Mouse (Mus musculus): ENCODE data around the gene Palm2. TPM values are rescaled to one million over a fixed set of nuclear protein-coding genes. Genes with fewer than 3 reads are reported as not detected.

Gene Palm2
- polyA plus RNA-seq, 1 experiment: 14.6 TPM

DNA sequence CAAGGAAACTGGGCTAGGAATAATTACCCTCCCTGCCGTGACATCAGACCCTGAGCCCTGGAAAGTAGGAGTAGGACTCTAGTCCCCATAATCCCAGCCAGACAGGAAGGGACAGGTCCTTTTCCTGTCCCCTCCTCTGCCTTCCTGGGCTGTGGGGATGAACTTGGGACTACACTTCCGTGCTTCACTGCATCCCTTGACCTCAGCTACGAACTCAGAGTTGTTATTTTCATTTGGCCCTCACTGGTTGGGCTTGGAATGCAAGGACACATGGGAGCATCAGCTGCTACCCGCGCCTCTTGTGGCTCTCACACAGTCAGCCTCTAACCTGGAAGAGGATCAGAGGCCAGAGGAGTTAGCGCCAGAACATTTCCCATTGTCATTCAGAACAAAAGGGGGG lies 256.0 kb downstream of the Palm2 start:
- DNase-seq (ENCODE audit: extremely low spot score in 1 of 2, low spot score in 1 of 2): no peak

DNA sequence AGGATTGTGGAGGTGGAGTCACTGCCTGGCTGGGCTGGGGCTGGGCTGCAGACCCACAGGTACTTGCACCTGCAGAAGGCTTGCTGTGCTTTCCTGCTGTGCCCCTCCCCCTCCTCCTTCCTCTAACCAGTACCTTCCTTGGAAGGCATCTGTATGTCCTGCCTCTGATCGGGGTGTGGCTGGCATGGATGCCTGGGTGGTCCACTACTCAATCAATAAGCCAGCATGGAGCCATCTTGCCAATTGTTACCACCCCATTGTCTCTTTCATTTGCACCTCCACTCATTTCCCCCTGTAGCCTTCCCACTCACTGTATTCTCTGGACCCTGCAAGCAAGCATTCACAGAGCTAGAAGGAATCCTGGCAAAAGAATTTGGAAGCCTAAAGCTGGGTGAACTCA lies 256.8 kb downstream of the Palm2 start:
- no peak for DNase-seq (ENCODE audit: extremely low spot score in 1 of 2, low spot score in 1 of 2)

DNA sequence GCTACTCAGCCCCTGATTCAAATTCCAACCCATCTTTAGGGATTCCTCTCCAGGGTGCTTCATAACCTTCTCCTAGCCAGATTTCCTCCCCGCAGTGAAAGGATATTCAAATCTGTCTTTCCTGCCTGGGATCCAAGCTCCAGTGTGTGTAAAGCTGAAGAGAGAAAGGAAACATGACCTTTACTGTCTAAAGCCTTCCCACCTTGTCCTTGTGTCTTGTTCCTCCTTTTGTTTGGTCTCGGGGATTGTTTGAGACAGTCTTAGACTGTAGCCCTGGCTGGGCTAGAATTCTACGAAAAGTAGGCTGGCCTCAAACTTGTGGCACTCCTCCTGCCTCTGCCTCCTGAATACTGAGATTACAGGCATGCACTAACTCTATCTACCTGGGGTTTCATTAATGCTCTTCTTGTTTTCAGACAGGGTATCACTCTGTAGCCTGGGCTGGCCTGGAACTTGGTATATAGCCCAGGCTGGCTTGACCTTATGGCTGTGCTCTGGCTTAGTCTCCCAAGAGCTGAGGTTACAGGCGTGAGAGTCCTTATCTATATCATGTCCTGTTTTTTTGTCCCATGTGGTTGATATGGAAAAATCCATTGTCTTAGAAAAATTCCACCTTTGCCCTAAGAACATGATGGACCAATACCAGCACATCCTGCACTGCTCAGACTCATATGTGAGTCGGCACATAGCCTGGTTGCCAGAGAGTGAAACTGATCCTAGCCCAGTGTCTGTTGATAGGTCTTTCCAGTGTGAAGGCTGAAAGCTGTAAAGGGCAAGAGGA lies 260.5 kb downstream of the Palm2 start:
- no peak for DNase-seq (ENCODE audit: extremely low spot score in 1 of 2, low spot score in 1 of 2)

DNA sequence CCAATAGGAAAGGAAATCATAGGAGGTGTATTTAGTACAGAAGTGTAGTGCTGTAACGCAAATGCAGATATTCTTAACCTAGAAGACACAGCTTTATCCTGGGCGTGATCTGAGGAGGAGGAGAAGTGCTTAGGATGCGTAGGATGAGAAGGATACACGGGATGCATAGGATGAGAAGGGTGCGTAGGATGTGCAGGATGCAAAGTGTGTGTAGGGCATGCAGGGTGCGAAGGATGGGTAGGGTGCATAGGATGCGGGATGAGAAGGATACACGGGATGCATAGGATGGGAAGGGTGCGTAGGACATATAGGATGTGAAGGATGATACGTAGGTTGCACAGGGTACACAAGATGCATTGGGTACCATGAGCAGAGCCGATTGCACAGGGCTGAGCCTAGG lies 262.9 kb downstream of the Palm2 start:
- DNase-seq (ENCODE audit: extremely low spot score in 1 of 2, low spot score in 1 of 2): no peak

DNA sequence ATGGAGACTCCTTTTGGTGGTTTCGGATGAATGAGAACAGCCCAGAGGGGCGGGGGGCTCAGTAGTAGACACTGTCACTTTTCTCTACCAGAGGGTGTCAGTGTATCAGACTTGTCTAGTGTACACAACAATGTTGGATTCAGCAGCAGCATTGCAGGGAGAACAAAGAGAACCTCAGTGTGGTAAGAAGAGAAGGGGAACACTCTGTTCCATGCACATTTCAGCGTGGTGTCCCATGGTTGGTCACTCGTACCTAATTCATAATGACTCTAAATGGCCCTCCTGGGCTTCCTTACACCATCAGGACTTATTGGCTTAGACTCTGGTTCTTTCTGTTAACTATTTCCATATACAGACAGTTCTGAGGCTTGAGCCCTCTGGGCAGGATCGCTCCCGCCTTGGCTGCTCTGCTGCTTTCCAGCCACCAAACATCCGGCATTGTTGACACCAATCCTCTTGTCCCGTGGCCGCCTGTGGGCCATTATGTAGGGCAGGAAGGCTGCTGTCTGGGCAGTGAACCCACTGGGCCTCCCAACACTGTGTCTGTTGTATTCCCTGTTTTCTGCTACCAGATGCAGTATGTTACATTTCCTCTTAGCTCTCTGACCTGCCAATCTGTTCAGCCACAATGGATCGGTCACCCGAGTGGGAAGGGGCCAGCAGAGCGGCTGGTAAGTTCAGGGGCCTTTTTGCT lies 264.0 kb downstream of the Palm2 start:
- no peak for DNase-seq (ENCODE audit: extremely low spot score in 1 of 2, low spot score in 1 of 2)

DNA sequence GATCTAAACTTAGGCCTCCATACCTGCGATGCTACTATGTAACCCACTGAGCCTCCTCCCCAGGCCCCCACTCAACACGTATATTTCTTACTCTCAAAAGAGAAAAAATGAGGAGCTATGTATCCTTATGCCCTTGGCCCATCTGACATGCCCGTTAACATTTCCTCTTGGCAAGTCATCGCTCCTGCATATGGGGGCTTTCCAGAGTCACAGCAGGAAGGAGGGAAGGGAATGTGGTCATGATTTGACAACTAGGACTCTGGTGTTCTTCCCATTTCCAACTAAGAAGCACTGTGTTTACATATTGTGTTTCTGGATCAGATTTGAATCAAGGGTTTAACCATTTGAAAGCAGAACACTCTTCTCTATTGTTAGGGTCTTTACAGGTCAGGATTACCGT lies 267.5 kb downstream of the Palm2 start:
- no peak for DNase-seq (ENCODE audit: extremely low spot score in 1 of 2, low spot score in 1 of 2)

DNA sequence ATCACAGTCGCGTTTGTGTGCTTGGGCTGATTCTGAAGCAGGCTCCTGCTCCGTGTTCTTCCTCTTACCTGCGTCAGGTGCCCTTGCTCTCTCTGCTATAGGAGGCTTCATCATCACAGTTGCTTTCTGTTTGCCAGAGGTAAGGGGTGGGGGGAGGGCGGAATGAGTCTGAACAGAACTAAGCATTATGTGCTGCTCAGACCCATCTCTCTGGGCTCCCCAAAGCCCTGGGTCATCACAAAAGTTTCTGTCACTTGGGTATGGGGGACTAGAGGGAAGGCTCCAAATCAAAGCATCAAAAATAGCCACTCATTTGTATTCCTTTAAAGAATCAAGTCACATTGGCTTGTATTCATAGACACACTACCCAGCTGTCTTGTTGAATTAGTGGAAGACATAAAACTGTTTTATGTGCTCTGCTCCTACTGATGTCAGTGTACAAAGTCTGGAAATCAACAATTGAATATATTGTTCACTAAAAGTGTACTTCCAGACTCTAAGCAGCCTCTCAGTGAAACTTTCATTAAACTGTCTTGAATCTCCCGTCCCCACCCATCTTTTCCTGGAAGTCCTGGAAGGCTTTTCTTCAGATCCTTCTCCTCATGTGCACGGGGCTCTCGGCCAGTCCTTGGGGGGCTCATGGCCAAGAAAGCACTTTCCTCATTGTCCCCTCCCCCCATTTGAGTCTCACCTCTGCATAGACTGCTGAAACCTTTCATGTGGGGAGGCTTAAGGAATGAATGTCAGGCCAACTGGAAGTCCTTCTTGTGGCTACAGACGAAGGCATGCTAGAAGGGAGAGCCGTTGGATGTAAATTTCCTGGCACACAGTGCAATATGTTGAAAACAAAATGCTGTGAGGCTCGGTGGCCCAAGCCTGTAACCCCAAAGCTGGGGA lies 269.8 kb downstream of the Palm2 start:
- no peak for DNase-seq (ENCODE audit: extremely low spot score in 1 of 2, low spot score in 1 of 2)

DNA sequence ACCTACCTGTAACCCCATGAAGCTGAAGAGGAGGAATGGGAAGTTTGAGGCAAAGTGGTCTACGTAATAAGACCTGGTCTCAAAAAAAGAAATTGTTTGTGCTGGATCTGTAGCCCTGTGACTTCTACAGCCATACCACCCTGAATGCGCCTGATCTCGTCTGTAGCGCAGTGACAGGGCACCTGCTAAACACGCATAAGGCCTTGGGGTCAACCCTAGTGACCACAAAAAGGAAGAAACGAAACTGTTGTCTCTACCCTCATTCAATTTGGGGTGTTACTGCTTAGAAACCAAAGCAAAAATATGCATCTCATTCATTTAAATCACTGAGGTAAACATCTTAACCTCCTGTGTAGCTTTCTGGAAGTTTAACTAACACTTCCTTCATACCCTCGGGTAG lies 270.5 kb downstream of the Palm2 start:
- DNase-seq (ENCODE audit: extremely low spot score in 1 of 2, low spot score in 1 of 2): no peak

DNA sequence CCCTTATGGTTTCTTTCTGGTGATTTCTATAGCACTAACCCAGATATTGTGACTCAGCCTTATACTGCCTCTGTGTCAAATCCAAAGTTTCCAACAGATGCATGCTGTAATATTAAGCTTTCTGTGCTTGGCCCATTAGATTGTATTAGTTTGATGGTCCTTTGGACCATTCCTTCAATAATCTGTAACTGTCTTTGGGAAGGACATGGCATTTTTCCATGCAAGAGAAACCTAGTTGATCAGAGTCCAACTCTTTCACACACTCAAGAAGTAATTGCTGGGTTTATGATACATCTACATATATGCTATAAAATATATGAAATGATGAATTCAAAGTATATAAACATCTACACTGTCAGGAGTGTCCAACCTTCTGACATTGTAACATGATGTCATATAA lies 281.8 kb downstream of the Palm2 start:
- no peak for DNase-seq (ENCODE audit: extremely low spot score in 1 of 2, low spot score in 1 of 2)

DNA sequence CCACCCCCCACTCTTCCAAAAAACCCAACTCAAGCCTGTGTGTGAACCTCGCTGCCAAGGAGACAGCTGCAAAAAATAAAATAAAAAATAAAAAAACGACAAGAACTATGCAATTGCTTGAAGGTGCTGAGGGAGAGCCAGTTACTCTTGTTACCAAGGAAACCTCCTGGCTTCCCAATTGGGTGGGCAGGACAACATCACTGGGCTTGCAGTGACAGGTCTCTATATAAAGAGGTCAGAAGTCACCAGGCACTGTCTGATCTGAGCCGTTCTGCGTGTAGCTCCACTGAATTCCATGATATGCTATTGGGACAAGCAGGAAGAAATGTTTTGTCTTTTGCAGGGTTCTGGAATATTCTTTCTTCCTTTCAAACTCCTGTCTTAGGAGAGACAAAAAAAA lies 282.7 kb downstream of the Palm2 start:
- no peak for DNase-seq (ENCODE audit: extremely low spot score in 1 of 2, low spot score in 1 of 2)

DNA sequence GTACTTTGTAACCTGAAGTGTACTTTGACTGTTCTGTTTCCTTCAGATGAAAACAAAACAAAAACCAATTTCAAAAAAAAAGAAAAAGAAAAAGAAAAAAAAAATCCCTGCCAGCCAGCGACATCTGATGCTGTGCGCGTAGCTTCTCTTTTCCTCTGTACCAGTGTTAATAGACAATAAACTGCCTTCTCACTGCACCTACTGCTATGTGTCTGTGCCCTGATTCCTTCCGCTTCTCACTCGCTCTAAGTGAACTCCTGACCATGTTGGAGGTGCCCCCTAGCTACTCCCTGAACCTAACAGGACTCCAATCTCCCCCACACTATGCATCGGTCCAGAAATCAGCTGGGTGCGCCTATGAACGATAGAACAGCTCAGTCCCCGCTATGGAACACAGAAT lies 283.3 kb downstream of the Palm2 start, which contains the start of gene Akap2:
Akap2 (plus strand) TSS at position 304 of the 400 bp plus-strand sequence.
- no peak for DNase-seq (ENCODE audit: extremely low spot score in 1 of 2, low spot score in 1 of 2)

DNA sequence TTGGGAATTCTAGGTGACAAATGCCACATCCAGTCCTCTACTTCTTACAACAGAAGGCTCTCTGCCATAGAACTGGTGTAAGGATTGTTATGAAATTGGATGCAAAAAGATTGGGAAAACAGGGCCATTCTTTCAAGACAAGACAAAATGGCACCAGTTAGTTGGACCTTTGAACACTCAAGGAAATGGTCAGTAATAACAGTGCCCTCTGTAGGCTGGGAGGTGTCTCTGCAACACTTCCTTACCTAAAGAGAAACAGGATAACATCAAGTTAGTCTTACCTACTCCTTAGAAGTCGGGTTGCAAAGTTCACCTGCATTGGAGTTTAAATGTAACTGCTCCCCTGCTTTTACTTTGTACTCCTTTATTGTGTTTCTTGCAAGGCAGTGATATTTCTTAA lies 285.3 kb downstream of the Palm2 start:
- DNase-seq (ENCODE audit: extremely low spot score in 1 of 2, low spot score in 1 of 2): no peak

DNA sequence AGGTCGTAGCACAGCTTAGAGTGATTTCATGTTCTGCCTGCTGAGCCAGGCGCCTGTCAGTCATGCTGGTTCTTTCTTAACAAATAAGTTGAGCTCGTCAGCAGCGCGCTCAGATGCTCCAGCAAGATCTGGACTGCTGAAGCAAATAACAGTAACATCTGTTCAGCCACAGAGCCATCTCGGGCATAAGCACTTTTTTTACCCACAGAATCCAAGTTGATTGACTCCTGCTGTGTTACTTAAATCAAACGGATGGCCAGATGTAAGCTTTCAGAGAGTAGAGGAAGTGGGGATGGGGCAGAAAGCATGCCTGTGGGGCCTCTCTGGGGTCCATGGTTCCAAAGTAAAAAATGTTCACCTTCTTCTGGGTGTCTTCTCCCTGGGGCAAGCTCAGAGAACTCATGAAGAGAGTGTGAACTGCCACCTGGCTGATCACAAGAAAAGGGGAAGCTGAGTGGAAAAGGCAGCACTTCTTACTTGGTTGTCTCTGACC lies 286.9 kb downstream of the Palm2 start:
- DNase-seq (ENCODE audit: extremely low spot score in 1 of 2, low spot score in 1 of 2): no peak

DNA sequence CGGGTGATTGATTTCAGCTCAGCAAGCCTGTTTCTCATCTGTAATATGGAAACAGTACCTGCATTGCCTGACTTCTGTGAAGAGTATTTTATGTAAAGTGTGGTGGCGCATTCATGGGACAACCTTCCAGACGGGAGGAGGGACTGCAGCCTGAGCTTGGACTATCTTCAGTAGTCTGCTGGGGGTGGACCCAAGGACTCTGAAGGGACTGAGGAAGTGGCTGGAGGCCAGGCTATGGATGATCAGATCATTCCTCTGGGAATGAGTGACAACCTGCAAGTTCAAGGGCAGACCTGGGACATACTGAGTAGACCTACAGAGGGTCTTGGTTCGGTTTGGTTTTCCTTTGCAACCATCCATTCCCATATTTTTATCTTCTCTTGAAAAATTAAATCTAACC lies 288.2 kb downstream of the Palm2 start:
- DNase-seq (ENCODE audit: extremely low spot score in 1 of 2, low spot score in 1 of 2): no peak

DNA sequence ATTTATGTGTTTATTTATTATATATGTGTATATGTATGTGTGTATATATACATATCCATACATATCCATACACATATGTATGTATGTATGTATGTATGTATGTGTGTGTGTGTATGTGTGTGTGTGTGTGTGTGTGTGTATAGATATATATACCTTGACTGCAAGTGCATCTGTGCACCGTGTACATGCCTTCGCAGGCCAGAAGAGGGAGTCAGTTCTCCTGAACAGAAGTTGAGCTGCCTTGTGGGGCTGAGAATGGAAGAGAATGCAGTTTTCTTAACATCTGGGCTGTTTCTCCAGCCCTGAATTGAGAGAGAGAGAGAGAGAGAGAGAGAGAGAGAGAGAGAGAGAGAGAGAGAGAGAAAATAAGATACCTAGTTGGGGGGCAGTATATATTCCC lies 289.6 kb downstream of the Palm2 start:
- no peak for DNase-seq (ENCODE audit: extremely low spot score in 1 of 2, low spot score in 1 of 2)

DNA sequence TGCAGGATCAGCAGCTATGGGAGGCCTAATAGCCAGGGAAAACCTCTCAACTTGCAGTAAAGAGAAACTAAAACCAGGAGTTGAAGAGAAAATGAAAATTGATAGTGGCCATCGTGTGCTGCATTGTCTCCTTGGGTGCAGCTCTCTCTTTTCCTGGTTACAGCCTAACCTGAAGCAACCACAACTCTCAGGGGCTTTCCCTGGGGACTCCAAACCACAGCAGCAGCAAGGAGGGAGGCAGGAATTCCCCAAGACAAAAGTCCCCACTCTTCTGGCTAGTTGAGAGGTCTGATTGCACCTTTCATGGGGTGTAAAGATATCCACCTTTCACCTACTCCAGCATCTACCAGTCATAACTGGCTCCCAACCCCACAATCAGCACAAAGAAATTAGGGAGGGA lies 291.5 kb downstream of the Palm2 start:
- DNase-seq (ENCODE audit: extremely low spot score in 1 of 2, low spot score in 1 of 2): no peak

DNA sequence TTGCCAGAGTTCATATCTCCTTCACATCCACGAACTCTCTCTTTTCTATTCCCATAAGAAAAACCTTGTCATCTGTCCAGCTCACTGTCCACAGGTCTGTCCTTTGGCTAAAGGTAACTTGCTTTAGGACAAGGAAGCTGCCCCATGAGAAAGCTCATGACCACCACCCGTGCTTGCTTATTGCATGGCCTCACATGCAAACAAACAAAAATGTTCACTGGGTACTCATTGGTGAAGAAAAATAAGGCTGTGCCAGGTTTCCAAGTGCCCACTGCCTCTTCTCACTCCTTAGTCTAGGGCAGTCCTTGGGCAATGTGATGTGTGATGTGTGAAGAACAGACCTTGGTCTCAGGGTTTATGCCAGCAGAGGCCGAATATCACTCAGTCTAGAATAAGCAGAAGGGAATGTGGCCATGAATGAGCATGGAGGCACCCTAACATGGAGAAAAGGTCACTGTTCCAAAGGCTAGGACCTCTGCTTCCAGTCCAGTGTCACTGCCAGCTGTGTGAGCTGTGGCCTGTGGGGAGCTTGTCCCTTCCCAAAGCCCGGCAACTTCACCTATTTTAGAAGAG lies 294.6 kb downstream of the Palm2 start:
- no peak for DNase-seq (ENCODE audit: extremely low spot score in 1 of 2, low spot score in 1 of 2)

DNA sequence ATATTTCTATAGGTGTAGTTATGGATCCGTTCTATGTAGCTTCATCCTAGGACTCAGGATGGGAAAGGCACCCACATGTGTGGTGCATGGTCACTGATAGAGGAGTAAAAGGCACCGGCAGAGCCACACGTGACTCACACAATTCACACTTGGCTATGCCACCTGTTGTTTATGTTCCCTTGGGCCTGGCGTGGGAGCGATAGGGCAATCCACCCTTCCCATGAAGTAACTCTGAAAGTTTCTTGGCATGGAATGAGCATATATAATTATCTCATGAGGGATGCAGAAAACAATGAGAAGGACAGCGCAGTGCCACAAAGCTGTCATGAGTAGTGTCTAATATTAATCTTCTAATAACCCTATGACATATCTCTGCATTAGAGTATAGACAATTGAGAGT lies 296.0 kb downstream of the Palm2 start:
- no peak for DNase-seq (ENCODE audit: extremely low spot score in 1 of 2, low spot score in 1 of 2)

DNA sequence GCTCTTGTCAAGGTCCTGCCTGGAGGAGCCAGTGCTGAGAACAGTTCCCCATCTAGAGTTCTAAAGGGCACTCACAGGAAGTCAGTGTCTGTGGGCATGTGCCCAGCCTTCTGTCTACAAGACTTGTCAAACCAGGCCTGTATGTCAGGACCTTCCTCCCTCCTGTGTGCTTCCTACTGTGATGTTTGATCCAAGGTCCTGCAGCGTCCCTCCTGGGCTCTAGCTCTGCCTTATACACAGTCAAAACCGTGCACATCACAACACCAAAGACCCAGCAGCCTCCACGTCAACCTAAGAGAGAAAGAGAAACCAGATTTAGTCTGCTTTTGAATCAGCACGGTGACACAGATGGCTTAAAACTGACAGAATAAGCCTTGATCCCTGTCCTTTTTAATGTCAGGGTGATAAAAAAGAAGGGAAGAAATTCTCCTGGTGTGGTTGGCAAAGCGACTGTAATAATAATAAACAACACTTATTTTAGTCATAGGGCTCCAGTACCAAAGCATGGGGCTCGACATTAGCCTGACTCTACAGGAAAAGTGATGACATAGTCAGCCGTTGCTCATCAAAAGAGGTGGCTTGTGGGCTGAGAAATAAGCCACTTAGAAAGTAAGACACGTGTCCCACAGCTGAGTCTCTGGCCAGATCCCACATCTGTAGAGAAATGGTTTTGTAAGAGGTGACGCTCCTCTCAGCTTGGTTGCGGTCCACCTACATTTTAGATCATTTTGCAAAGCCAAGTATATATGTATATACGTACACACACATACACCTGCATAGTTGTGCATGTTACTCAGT lies 297.0 kb downstream of the Palm2 start:
- no peak for DNase-seq (ENCODE audit: extremely low spot score in 1 of 2, low spot score in 1 of 2)

DNA sequence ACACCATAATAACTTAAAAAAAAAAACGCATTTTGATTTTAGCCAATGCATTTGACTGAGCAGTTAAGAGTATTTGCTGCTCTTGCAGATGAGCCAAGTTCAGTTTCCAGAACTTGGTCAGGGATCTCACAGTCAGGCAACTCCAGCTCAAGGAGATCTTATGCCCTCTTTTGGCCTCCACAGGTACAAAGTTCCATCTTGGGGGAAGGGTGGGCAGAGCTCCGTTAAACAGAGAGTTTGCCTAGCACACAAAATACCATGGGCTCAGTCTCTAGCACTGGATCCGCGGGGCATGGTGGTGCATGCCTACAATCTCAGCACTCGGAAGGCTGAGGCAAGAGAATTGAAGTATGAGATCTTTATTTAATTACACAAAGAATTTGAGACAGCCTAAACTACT lies 298.3 kb downstream of the Palm2 start:
- no peak for DNase-seq (ENCODE audit: extremely low spot score in 1 of 2, low spot score in 1 of 2)
